In genomic region chr8:35089519-35089918, GRCm38 (mm10) we compare ENCODE assay signal across 13 mouse cellular contexts.
"Had no signal": no experiment of that assay in that cellular context is flagged by ENCODE, and none has a peak within 500 bp of the region (broad histone marks: within the 10 kb centered on the region; RNA-seq: fewer than 3 reads in every experiment).

No protein-coding gene starts in this region.

- DNase-seq: gastrocnemius, postnatal 14 days; gastrocnemius, postnatal 36 days; heart, adult 11 months; heart, adult 2 months; heart, postnatal 14 days; heart, postnatal 4 days; kidney, adult 18-20 months; kidney, adult 8-10 months; kidney, postnatal 10 days; kidney, postnatal 25 days; kidney, postnatal 4 days; liver; liver, embryonic 13.5 days had no signal
